Mouse (Mus musculus): ENCODE measurements around the gene D630003M21Rik.
A peak's percentile ranks its signal among the peaks of the same experiment; 100 is the strongest.

The D630003M21Rik gene

GRCm38 (mm10) chr2:158138778-158139177 lies 90.2 kb downstream of the D630003M21Rik start:
- peak; percentile 91 for DNase-seq

DNA sequence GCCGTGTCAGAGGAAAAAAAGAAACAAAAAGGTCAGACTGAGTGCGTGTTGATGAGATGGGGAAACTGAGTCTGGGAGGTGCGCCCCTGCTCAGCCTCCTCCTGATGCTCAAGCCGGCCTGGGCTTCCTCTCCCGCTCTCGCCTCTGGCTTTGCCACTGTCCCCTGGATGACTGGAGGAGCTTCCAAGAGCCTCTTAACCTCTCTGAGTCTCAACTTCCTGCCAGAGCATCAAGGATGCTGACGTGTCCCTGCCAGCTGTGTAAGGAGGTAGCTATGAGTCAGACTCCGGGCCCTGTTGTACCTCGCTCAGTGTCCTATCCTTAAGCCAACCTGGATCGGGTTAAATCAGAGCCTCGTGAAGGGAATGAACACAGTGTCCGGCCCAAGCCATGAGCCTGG lies 91.3 kb downstream of the D630003M21Rik start:
- peak; percentile 94 for DNase-seq

GRCm38 (mm10) chr2:158136205-158136604 lies 92.8 kb downstream of the D630003M21Rik start:
- peak; percentile 98 for DNase-seq

DNA sequence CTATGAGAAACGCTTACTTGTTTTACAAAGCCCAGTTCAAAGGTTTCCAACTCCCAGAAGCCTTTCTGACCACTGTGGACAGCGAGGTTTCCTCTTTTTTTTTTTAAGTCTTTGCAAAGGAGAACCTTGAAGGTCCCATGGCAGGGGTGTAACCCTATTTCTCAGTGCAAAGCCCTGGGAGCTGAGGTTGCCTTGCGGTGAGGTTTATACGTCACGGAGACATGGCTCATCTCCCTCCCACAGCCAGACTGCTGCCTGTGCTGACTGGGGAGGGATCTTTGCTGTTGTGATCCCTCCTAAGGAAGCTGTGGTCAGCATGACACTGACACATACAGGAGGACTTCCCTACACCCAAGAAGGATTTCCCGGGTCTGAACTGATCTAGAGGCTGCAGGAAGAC lies 96.0 kb downstream of the D630003M21Rik start:
- DNase-seq, result peak; percentile 94
